Mouse (Mus musculus): ENCODE measurements at regions not wholly inside any gene's neighbourhood (a gene's known extent, or its start where the extent isn't known, plus 50 kb on each side); places are given as distances from the start of the nearest gene placed in this dataset.

DNA sequence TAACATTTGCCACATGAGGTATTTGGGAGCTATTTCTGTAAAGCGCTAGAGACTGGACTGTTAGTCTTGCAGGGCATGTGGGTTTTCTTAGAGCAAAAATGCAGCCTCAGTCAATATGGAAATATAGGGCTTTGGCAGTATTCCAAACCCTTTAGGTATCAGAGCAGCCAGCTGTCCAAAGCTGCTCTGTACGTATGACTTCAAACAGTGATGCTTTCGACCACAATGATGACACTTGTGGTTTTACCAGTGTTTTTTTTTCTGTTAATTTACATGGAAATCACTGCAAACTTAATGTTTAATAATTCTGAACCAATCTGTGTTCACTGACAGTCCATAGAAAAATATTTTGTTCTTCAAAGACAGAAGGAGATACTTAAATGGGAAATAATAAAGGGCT, 743.0 kb downstream of the Brinp3 start:
- in situ Hi-C loops (cut with MboI, MseI): no loop called here

DNA sequence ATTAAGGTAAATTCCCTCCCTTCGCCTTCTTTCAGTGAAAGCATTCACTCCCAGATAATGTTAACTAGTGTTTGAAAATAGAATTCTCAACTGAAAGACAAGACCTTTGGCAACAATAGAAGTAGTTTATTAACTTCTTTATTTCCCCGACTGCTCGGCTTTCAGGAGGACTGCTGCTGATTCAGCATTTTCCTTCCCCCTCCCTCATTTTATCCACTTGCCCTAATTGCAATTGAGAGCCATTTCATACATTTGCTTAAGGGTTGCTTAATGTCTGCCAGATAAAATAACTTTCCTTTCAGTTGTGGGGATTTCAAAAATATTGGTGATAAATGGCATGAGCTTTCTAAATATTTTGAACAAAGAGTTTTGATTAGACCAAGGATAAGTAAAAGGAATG, 744.5 kb downstream of the Brinp3 start:
- in situ Hi-C loops (cut with MboI, MseI): no loop called here

DNA sequence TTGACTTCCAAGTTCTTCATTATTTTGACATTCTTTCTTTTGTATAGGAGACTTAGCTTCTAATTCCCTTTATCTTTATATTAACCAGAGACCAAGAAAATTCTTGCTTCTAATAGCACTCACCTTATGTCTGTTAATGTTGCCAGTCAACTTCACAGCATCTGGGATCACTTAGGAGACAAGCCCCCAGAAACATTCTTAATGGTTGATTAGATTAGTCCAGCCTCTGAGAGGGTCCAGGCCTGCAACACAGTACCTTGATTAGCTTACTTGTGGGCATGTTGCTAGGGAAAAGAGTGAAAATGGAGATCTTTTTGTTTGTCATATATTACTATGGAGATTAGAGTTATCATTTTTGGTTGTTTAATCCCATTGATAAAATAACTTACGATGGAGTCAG, 778.8 kb downstream of the Brinp3 start:
- in situ Hi-C loops (cut with MboI, MseI): no loop called here

DNA sequence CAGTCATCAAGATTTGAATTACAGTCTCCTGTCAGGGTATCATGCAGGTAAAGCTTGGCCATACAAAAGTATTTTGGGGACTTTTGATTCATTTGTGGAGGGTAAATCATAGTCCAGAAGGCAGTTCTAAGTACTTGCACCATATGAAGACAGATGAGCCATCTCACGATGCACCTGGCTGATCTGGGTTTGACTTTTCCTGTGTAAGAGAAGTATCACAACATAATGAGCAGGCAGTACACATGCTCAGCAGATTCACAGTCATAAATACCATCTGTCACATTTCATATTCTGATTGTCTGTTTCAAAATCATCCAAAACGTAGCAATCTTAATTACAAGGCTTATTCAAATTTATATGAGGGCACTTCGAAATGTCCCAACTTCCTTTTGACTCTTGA, 796.6 kb downstream of the Brinp3 start:
- in situ Hi-C loops (cut with MboI, MseI): no loop called here

DNA sequence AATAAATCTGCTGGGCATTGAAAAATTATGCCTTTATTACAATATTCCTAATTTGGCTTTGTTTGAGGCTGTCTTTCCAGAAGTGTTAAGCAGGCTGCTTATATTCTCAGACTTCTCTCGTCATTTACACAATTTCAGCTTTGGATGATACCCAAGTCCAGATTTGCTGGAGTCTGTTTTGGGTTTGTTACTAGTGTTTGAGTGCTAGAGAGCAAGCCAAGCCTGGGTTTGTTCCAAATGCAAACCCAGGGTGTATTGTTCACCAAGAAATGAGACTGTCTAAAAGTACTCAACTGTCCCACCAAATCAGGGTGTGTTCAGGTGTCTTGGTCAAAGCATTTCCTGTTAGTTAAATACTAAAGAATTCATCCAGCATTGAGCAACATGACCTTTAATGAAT, 814.7 kb downstream of the Brinp3 start:
- in situ Hi-C loops (cut with MboI, MseI): no loop called here

DNA sequence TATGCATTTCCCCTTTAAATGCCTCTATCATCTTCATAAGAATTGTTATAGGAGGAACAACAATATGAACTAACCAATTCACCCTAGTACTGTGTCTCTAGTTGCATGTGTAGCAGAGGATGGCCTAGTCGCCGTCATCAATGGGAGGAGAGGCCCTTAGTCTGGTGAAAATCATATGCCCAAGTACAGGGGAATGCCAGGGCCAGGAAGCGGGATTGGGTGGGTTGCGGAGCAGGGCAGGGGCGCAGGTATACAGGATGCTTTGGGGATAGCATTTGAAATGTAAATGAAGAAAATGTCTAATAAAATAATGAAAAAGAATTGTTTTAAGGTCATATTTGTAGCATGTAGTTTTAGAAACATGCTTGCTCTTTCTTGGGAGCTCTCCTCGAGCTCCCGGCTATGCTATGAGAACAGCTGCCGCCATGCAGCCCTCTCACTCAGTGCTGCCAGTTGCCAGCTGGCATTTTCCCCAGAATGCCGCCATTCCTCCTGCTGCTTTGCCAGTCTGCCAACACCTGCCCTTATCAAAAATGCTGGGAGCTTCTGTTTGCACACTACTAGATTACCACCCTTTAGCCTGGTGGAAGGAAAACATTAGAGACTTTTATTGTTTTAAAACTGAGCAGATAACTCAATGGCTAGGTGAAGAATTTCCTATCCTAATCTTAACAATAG, 848.9 kb downstream of the Brinp3 start:
- in situ Hi-C loops (cut with MboI, MseI): no loop called here

DNA sequence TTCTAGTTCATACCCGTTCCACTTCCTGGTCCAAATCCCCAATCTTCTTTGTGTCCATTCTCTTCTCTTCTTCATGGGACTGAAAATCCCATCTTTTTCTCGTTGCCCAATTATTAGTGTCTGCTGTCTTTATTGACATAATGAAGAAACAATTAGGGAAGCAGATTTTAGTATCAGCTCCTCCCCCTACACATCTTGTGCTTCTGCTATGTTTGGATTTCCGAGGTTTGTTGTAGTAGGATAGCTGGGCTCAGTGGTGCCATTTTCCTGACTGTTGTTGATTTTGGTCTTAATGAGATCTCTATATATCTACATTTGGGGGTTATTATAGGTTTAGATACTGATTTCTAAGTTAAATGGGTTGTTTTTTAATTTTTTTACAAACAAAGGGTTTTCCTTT, 849.5 kb downstream of the Brinp3 start:
- in situ Hi-C loops (cut with MboI, MseI): no loop called here
